Mouse (Mus musculus) testis, adult 2 months (tissue): ENCODE data around the gene Cubn.

ENCODE experiments used
- CTCF ChIP-seq: fragments of 200-500 bp; IDR thresholded peaks from 2 replicates; pipeline ENCODE4 v1.5.1; 2012; ENCODE audit warnings: low read depth, mild to moderate bottlenecking, inconsistent platforms, low read length, moderate library complexity; ENCODE audit not compliant: control insufficient read depth, insufficient read depth, insufficient replicate concordance
- POLR2A ChIP-seq: fragments of 200-500 bp; IDR thresholded peaks from 2 replicates; pipeline ENCODE4 v1.6.1; 2012; ENCODE audit warnings: low read depth, mild to moderate bottlenecking, inconsistent platforms, low read length, moderate library complexity; ENCODE audit not compliant: control insufficient read depth

- TF ChIP-seq POLR2A (no peak), CTCF (no peak)
Measured at GRCm38 (mm10) chr2:13492927-13493326, 1.3 kb upstream of the Cubn start.
